Mouse (Mus musculus): ENCODE results near the gene Rnase9. TPM values are rescaled to one million over a fixed set of nuclear protein-coding genes. Genes with fewer than 3 reads are reported as not detected.

Gene Rnase9
- polyA plus RNA-seq, 1 experiment from 2014 or later, result not detected

GRCm38 (mm10) chr14:51035206-51035605 is 6.5 kb downstream of the Rnase9 start:
- TF ChIP-seq CTCF (IDR thresholded peaks at IDR 0.05; ENCODE audit: low read depth), result no peak
- Histone ChIP-seq H3K27me3 (replicated peaks; ENCODE audit: control insufficient read depth, insufficient read depth, low read length) (no peaks in the 10 kb centered on the region), H3K36me3 (ENCODE audit: control insufficient read depth, insufficient read depth) (no peaks in the 10 kb centered on the region), H3K4me1 (replicated peaks; ENCODE audit: control insufficient read depth, insufficient read depth, low read length) (no peaks in the 10 kb centered on the region), H3K4me3 (ENCODE audit: low read depth, low read length) (no peak overlapping the region), H3K9me3 (ENCODE audit: control insufficient read depth) (no peaks in the 10 kb centered on the region), H3K9ac (ENCODE audit: low read depth, low read length) (no peak overlapping the region), H3K4me2 (replicated peaks; ENCODE audit: low read depth) (no peak overlapping the region), H3K27ac (ENCODE audit: low read depth, low read length) (no peak overlapping the region)
- 46% methylated on average over 1 of the region's 1 CpGs for WGBS
- ATAC-seq, result no peak

GRCm38 (mm10) chr14:51027387-51028155 is 14.1 kb downstream of the Rnase9 start:
- Histone ChIP-seq H3K27me3 (replicated peaks; ENCODE audit: control insufficient read depth, insufficient read depth, low read length) (no peaks in the 10 kb centered on the region), H3K4me2 (replicated peaks; ENCODE audit: low read depth) (no peak overlapping the region), H3K27ac (ENCODE audit: low read depth, low read length) (no peak overlapping the region), H3K9ac (ENCODE audit: low read depth, low read length) (no peak overlapping the region), H3K36me3 (ENCODE audit: control insufficient read depth, insufficient read depth) (no peaks in the 10 kb centered on the region), H3K4me1 (replicated peaks; ENCODE audit: control insufficient read depth, insufficient read depth, low read length) (no peaks in the 10 kb centered on the region), H3K4me3 (ENCODE audit: low read depth, low read length) (no peak overlapping the region), H3K9me3 (ENCODE audit: control insufficient read depth) (no peaks in the 10 kb centered on the region)
- ATAC-seq, result no peak
- TF ChIP-seq CTCF (IDR thresholded peaks at IDR 0.05; ENCODE audit: low read depth), result no peak
- WGBS, result 62% methylated on average over 3 of the region's 3 CpGs

- no peaks in the 10 kb centered on the region for H3K4me1 ChIP-seq (replicated peaks; ENCODE audit: control insufficient read depth, insufficient read depth, low read length)
- H3K4me3 ChIP-seq (ENCODE audit: low read depth, low read length), result no peak overlapping the region
- TF ChIP-seq CTCF (IDR thresholded peaks at IDR 0.05; ENCODE audit: low read depth), result peak; percentile 93
- no peak overlapping the region for H3K4me2 ChIP-seq (replicated peaks; ENCODE audit: low read depth)
- H3K36me3 ChIP-seq (ENCODE audit: control insufficient read depth, insufficient read depth), result no peaks in the 10 kb centered on the region
- no peak for ATAC-seq
- H3K9ac ChIP-seq (ENCODE audit: low read depth, low read length), result no peak overlapping the region
- no peak overlapping the region for H3K27ac ChIP-seq (ENCODE audit: low read depth, low read length)
- WGBS, result 35% methylated on average over 5 of the region's 5 CpGs
- H3K27me3 ChIP-seq (replicated peaks; ENCODE audit: control insufficient read depth, insufficient read depth, low read length), result no peaks in the 10 kb centered on the region
- no peaks in the 10 kb centered on the region for H3K9me3 ChIP-seq (ENCODE audit: control insufficient read depth)
Measured at GRCm38 (mm10) chr14:51026391-51027133, 15.1 kb downstream of the Rnase9 start.

GRCm38 (mm10) chr14:51024820-51025219 is 16.8 kb downstream of the Rnase9 start:
- no peak overlapping the region for H3K4me3 ChIP-seq (ENCODE audit: low read depth, low read length)
- WGBS, result 71% methylated on average over 1 of the region's 1 CpGs
- no peak for ATAC-seq

GRCm38 (mm10) chr14:51023457-51023856 is 18.2 kb downstream of the Rnase9 start:
- H3K4me2 ChIP-seq (replicated peaks; ENCODE audit: low read depth), result no peak overlapping the region
- no peaks in the 10 kb centered on the region for H3K9me3 ChIP-seq (ENCODE audit: control insufficient read depth)
- H3K27ac ChIP-seq (ENCODE audit: low read depth, low read length), result no peak overlapping the region
- TF ChIP-seq CTCF (IDR thresholded peaks at IDR 0.05; ENCODE audit: low read depth), result no peak
- H3K4me3 ChIP-seq (ENCODE audit: low read depth, low read length), result no peak overlapping the region
- no peak overlapping the region for H3K9ac ChIP-seq (ENCODE audit: low read depth, low read length)
- ATAC-seq, result no peak
- H3K27me3 ChIP-seq (replicated peaks; ENCODE audit: control insufficient read depth, insufficient read depth, low read length), result no peaks in the 10 kb centered on the region
- H3K4me1 ChIP-seq (replicated peaks; ENCODE audit: control insufficient read depth, insufficient read depth, low read length), result no peaks in the 10 kb centered on the region
- WGBS, result 78% methylated on average over 4 of the region's 4 CpGs
- no peaks in the 10 kb centered on the region for H3K36me3 ChIP-seq (ENCODE audit: control insufficient read depth, insufficient read depth)

More at GRCm38 (mm10) chr14:51024820-51025219, 16.8 kb downstream of the Rnase9 start:
- no peaks in the 10 kb centered on the region for H3K27me3 ChIP-seq (replicated peaks; ENCODE audit: control insufficient read depth, insufficient read depth, low read length)
- no peak overlapping the region for H3K27ac ChIP-seq (ENCODE audit: low read depth, low read length)
- no peak overlapping the region for H3K9ac ChIP-seq (ENCODE audit: low read depth, low read length)
- no peaks in the 10 kb centered on the region for H3K36me3 ChIP-seq (ENCODE audit: control insufficient read depth, insufficient read depth)
- H3K4me2 ChIP-seq (replicated peaks; ENCODE audit: low read depth), result no peak overlapping the region
- TF ChIP-seq CTCF (IDR thresholded peaks at IDR 0.05; ENCODE audit: low read depth), result no peak
- H3K4me1 ChIP-seq (replicated peaks; ENCODE audit: control insufficient read depth, insufficient read depth, low read length), result no peaks in the 10 kb centered on the region
- H3K9me3 ChIP-seq (ENCODE audit: control insufficient read depth), result no peaks in the 10 kb centered on the region

GRCm38 (mm10) chr14:51017256-51017655 is 24.4 kb downstream of the Rnase9 start:
- Histone ChIP-seq H3K4me1 (replicated peaks; ENCODE audit: control insufficient read depth, insufficient read depth, low read length) (no peaks in the 10 kb centered on the region), H3K27me3 (replicated peaks; ENCODE audit: control insufficient read depth, insufficient read depth, low read length) (no peaks in the 10 kb centered on the region), H3K27ac (ENCODE audit: low read depth, low read length) (0 out of 2 replicates have a peak overlapping the region, but pooled peaks have one; percentile 8), H3K9me3 (ENCODE audit: control insufficient read depth) (no peaks in the 10 kb centered on the region), H3K9ac (ENCODE audit: low read depth, low read length) (no peak overlapping the region), H3K4me3 (ENCODE audit: low read depth, low read length) (no peak overlapping the region), H3K4me2 (replicated peaks; ENCODE audit: low read depth) (no peak overlapping the region), H3K36me3 (ENCODE audit: control insufficient read depth, insufficient read depth) (no peaks in the 10 kb centered on the region)
- no peak for ATAC-seq
- WGBS, result 63% methylated on average over 3 of the region's 3 CpGs
- TF ChIP-seq CTCF (IDR thresholded peaks at IDR 0.05; ENCODE audit: low read depth), result no peak

Data from intestine, postnatal 0 days (tissue).